Mouse (Mus musculus) lung, postnatal 36 days (tissue): ENCODE measurements at regions not wholly inside any gene's neighbourhood (a gene's known extent, or its start where the extent isn't known, plus 50 kb on each side); places are given as distances from the start of the nearest gene placed in this dataset.

Experiments
- DNase-seq: peaks from one replicate; pipeline ENCODE4 v3.0.0; 2022; ENCODE audit warnings: mixed read lengths

GRCm38 (mm10) chr13:52422456-52422855, 108.6 kb downstream of the Diras2 start:
- DNase-seq = no peak

- no peak for DNase-seq
Measured at GRCm38 (mm10) chr13:52428527-52428926, 102.6 kb downstream of the Diras2 start.

- DNase-seq = no peak
Measured at GRCm38 (mm10) chr13:52436756-52437155, 94.3 kb downstream of the Diras2 start.

GRCm38 (mm10) chr13:52445513-52445912, 85.6 kb downstream of the Diras2 start:
- DNase-seq = no peak

- no peak for DNase-seq
Measured at GRCm38 (mm10) chr13:52448902-52449301, 82.2 kb downstream of the Diras2 start.

- no peak for DNase-seq
Measured at GRCm38 (mm10) chr13:52451486-52451885, 79.6 kb downstream of the Diras2 start.

GRCm38 (mm10) chr13:52452291-52452690, 78.8 kb downstream of the Diras2 start:
- no peak for DNase-seq
